Mouse (Mus musculus): ENCODE results near the gene Gm6217.
"Not testable (repeated sequence)": the region's sequence is repeated elsewhere in the genome, so short reads cannot be mapped to it uniquely, and the experiment has no call there.

GRCm38 (mm10) chr1:82931326-82931725, at the start of gene Gm6217:
- TF ChIP-seq TCF12 (IDR thresholded peaks at IDR 0.05; ENCODE audit: insufficient read depth, poor library complexity, severe bottlenecking); POLR2A (IDR thresholded peaks at IDR 0.05; ENCODE audit: insufficient read length, low read depth); TCF3 (IDR thresholded peaks at IDR 0.05; ENCODE audit: insufficient read length, low read depth); USF1 (IDR thresholded peaks at IDR 0.05; ENCODE audit: low read depth); E2F4 (IDR thresholded peaks at IDR 0.05; ENCODE audit: insufficient read depth): not testable (repeated sequence)

Data from myocyte (in vitro differentiated cells).